Mouse (Mus musculus): ENCODE measurements around the gene Pdzrn4. TPM values are rescaled to one million over a fixed set of nuclear protein-coding genes. Genes with fewer than 3 reads are reported as not detected.

The Pdzrn4 gene
- polyA plus RNA-seq, 1 experiment from 2014 or later, result 1.3 TPM

- no peak for DNase-seq (ENCODE audit: low spot score)
- Histone ChIP-seq H3K4me3 (no peak overlapping the region), H3K27ac (replicated peaks) (no peak overlapping the region), H3K36me3 (replicated peaks) (no peaks in the 10 kb centered on the region), H3K9me3 (no peaks in the 10 kb centered on the region), H3K27me3 (replicated peaks; ENCODE audit: low read depth, poor library complexity, severe bottlenecking) (no peaks in the 10 kb centered on the region), H3K4me1 (peaks cover 21% of the 10 kb centered on the region)
- WGBS, result 43% methylated on average over 3 of the region's 3 CpGs
These were observed 20.4 kb downstream of the Pdzrn4 start for GRCm38 (mm10) chr15:92417120-92417519.

DNA sequence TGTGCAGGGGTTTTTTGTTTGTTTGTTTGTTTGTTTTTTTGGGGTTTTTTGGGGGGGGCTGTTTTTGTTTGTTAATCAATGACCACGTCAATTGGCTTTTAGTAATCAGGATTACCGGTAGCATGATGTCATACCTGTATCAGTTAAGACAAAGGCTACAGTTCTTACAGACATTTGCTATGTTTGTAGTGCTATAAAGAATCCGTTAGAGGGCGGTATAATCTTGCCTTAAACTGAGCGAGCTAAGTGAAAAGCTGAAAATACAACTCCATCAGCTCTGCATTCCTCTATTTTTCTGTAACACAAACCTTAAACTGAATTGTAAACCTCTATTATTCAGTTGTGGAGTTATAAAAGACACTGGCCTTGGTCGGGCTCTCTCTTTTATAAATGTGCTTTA lies 37.9 kb downstream of the Pdzrn4 start:
- no peaks in the 10 kb centered on the region for H3K9me3 ChIP-seq
- H3K27ac ChIP-seq (replicated peaks), result no peak overlapping the region
- no peaks in the 10 kb centered on the region for H3K36me3 ChIP-seq (replicated peaks)
- DNase-seq (ENCODE audit: low spot score), result no peak
- no peaks in the 10 kb centered on the region for H3K4me1 ChIP-seq
- WGBS, result 7% methylated on average over 6 of the region's 6 CpGs
- H3K27me3 ChIP-seq (replicated peaks; ENCODE audit: low read depth, poor library complexity, severe bottlenecking), result no peaks in the 10 kb centered on the region
- H3K4me3 ChIP-seq, result no peak overlapping the region

DNA sequence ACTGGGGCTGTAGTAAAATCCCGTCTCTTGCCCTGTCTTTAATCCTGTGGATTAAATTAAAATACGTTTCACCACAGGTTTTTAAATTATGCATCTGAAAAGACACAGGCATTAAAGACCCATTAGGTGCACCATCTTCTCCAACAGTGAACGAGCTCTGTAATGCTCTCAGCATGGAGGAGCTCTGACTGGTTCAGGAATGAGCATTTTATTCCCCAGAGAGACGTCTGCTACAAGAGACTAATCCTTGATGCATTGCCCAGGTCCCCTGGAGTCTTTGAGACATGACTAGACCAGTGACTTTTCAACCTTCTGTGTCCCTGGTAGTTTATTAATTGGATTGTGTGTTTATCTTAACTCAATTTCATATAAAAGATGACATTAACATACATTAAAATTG lies 38.6 kb downstream of the Pdzrn4 start:
- Histone ChIP-seq H3K36me3 (replicated peaks) (no peaks in the 10 kb centered on the region), H3K27ac (replicated peaks) (no peak overlapping the region), H3K9me3 (no peaks in the 10 kb centered on the region), H3K27me3 (replicated peaks; ENCODE audit: low read depth, poor library complexity, severe bottlenecking) (no peaks in the 10 kb centered on the region), H3K4me3 (no peak overlapping the region), H3K4me1 (no peaks in the 10 kb centered on the region)
- WGBS, result 44% methylated on average over 4 of the region's 4 CpGs
- DNase-seq (ENCODE audit: low spot score), result no peak

DNA sequence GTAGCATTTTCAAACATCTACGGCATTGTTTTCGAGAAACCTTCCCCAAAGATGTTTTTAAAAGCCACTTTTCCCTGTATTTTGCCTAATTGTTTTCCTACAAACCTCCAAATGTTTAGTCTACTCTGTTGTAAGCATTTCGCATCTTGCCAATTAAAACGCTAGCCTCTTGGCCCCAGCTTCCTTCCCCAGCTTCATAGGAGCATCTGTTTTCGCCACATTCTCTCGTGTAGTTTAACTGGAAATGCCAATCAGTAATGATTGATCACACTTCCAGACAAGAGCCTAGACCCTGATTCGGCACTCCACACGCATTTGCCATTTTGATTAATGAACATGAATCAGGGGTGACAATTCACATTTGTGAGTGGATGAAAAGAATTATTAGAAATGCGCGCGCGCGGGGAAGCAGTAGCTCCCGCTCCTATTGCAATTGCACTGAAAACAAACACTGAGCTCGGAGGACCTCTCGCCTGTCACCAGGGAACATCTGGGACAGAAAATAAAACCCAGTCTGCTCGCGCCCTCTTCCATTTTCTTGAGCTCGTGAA lies 45.0 kb downstream of the Pdzrn4 start:
- Histone ChIP-seq H3K4me3 (no peak overlapping the region), H3K36me3 (replicated peaks) (no peaks in the 10 kb centered on the region), H3K4me1 (no peaks in the 10 kb centered on the region), H3K9me3 (no peaks in the 10 kb centered on the region), H3K27ac (replicated peaks) (no peak overlapping the region), H3K27me3 (replicated peaks; ENCODE audit: low read depth, poor library complexity, severe bottlenecking) (no peaks in the 10 kb centered on the region)
- 80% methylated on average over 19 of the region's 19 CpGs for WGBS
- peak; percentile 10 for DNase-seq (ENCODE audit: low spot score)

GRCm38 (mm10) chr15:92447708-92448147 lies 51.0 kb downstream of the Pdzrn4 start:
- H3K36me3 ChIP-seq (replicated peaks), result no peaks in the 10 kb centered on the region
- DNase-seq (ENCODE audit: low spot score), result peak; percentile 34
- 51% methylated on average over 8 of the region's 8 CpGs for WGBS

DNA sequence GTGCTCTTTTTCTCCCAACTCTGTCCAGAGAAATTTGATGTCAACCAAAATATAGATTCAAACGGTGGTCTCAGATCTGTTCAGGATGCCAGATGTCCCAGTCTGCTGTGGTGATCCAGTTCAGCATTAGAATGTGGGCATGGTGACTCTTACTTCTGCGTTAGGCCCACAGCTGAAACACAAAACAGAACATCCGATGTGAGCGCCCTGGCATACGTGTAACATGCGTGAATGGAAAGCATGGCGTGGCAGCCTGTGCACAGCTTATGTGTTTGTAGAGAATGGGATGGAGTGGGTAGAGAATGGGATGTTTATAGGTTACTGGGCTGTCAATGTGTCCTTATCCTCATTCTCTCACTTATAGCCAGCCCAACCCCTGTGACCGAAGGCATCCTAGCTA lies 52.4 kb downstream of the Pdzrn4 start:
- Histone ChIP-seq H3K36me3 (replicated peaks) (no peaks in the 10 kb centered on the region), H3K27me3 (replicated peaks; ENCODE audit: low read depth, poor library complexity, severe bottlenecking) (no peaks in the 10 kb centered on the region), H3K27ac (replicated peaks) (no peak overlapping the region), H3K9me3 (no peaks in the 10 kb centered on the region), H3K4me1 (no peaks in the 10 kb centered on the region), H3K4me3 (no peak overlapping the region)
- no peak for DNase-seq (ENCODE audit: low spot score)
- 95% methylated on average over 8 of the region's 8 CpGs for WGBS

More at GRCm38 (mm10) chr15:92447708-92448147, 51.0 kb downstream of the Pdzrn4 start:
- Histone ChIP-seq H3K9me3 (no peaks in the 10 kb centered on the region), H3K27ac (replicated peaks) (no peak overlapping the region), H3K27me3 (replicated peaks; ENCODE audit: low read depth, poor library complexity, severe bottlenecking) (no peaks in the 10 kb centered on the region), H3K4me3 (no peak overlapping the region), H3K4me1 (no peaks in the 10 kb centered on the region)

DNA sequence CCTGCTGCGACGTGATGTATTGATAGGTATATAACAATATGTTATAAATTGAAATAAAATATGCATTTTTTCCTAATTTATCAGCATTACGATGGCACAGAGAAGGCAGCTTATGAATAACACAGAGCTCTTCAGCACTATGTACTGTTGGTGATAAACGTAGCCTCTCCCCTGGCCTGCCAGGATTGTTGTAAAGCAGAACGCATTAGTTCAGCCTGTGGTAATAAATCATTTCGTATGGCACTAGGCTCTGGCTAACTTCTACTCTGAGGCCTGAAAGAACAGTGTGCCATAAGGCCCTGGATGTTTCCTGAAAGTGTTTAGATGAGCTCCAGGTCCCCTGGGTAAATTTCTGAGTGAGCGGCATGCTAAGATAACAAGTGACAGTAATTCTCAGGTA lies 55.9 kb downstream of the Pdzrn4 start:
- Histone ChIP-seq H3K9me3 (no peaks in the 10 kb centered on the region), H3K27ac (replicated peaks) (no peak overlapping the region), H3K4me3 (no peak overlapping the region), H3K36me3 (replicated peaks) (no peaks in the 10 kb centered on the region), H3K27me3 (replicated peaks; ENCODE audit: low read depth, poor library complexity, severe bottlenecking) (no peaks in the 10 kb centered on the region), H3K4me1 (no peaks in the 10 kb centered on the region)
- DNase-seq (ENCODE audit: low spot score), result no peak
- 89% methylated on average over 7 of the region's 7 CpGs for WGBS

DNA sequence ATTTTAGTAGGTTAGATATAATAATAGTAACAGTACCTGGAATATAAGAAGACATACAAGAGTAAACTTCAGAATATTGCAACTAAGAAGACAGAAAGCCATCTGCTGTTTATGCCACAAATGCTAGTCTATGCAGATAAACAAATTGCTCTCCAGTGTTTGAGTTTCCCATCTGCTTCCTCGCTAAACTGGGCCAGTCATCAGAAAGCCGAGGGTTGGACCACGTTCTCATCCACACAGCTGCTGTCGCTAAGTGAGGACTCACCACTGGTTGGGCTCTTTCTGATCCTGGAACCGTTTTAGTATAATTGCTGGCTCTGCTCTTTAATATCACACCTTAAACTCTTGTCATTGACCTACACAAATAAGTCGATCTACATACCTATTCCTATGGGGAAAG lies 85.5 kb downstream of the Pdzrn4 start:
- no peak overlapping the region for H3K4me3 ChIP-seq
- DNase-seq (ENCODE audit: low spot score), result no peak
- no peak overlapping the region for H3K27ac ChIP-seq (replicated peaks)
- WGBS, result 87% methylated on average over 6 of the region's 6 CpGs
- no peaks in the 10 kb centered on the region for H3K4me1 ChIP-seq
- no peaks in the 10 kb centered on the region for H3K36me3 ChIP-seq (replicated peaks)
- H3K27me3 ChIP-seq (replicated peaks; ENCODE audit: low read depth, poor library complexity, severe bottlenecking), result no peaks in the 10 kb centered on the region
- H3K9me3 ChIP-seq, result no peaks in the 10 kb centered on the region

DNA sequence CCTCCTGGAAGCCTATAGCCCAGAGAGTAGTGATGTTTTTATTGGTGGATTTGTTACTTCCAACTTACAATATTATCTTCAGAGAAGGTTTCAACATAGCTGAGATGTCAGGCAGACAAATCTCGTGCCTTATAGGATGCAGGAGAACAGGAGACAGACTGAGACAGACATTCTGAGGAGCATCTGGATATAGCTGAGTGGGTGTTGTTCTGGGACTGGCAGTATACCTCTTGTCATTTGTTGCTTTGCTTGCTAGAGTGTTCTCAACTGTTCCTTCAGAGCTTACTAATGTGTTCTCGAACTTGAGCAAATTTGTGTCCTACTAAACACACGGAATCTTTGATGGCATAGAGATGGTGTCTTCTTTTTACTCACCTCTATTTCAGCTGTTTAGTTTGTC lies 94.7 kb downstream of the Pdzrn4 start:
- Histone ChIP-seq H3K4me1 (no peaks in the 10 kb centered on the region), H3K4me3 (no peak overlapping the region), H3K36me3 (replicated peaks) (no peaks in the 10 kb centered on the region), H3K27me3 (replicated peaks; ENCODE audit: low read depth, poor library complexity, severe bottlenecking) (no peaks in the 10 kb centered on the region), H3K9me3 (no peaks in the 10 kb centered on the region), H3K27ac (replicated peaks) (no peak overlapping the region)
- DNase-seq (ENCODE audit: low spot score), result no peak
- 84% methylated on average over 3 of the region's 3 CpGs for WGBS

DNA sequence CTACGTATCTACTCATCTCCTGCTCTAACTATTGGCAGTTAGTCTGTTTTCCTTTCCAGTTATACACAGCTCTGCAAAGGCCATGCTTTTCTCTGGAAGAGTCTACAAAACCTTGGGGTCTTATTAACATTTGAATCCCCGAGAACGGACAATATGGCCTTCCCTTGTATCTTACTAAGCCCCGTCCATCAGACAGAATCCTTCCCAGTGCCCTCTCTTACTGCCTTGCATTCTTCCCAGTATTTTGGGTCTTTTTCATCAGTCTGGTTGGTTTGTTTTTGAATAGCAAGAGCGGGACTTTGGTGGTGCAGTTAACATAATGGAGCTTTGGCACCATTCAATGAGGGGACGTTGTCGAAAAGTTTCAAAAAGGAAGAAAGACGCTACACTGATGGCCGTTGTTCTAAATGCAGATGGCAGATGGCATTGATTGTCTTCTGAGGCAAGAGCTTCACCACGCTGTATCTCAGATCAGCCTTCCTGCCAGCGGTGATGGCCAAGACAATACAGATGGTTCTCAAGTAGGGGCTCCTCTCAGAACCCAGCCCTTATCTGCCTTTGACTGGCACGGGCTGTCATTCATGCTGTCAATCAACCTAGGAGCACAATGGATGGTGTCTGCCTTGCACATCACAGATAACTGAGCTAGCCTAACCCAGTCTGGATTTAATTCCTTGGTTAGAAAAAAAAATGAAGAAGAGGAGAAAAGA lies 98.9 kb downstream of the Pdzrn4 start:
- WGBS, result 82% methylated on average over 12 of the region's 12 CpGs
- no peak for DNase-seq (ENCODE audit: low spot score)

GRCm38 (mm10) chr15:92500276-92500838 lies 103.7 kb downstream of the Pdzrn4 start:
- no peak overlapping the region for H3K27ac ChIP-seq (replicated peaks)
- no peaks in the 10 kb centered on the region for H3K9me3 ChIP-seq
- H3K4me1 ChIP-seq, result no peaks in the 10 kb centered on the region
- DNase-seq (ENCODE audit: low spot score), result no peak
- no peaks in the 10 kb centered on the region for H3K27me3 ChIP-seq (replicated peaks; ENCODE audit: low read depth, poor library complexity, severe bottlenecking)
- no peaks in the 10 kb centered on the region for H3K36me3 ChIP-seq (replicated peaks)
- WGBS, result 67% methylated on average over 9 of the region's 9 CpGs
- no peak overlapping the region for H3K4me3 ChIP-seq

More for the DNA sequence above, 98.9 kb downstream of the Pdzrn4 start:
- Histone ChIP-seq H3K36me3 (replicated peaks) (no peaks in the 10 kb centered on the region), H3K27me3 (replicated peaks; ENCODE audit: low read depth, poor library complexity, severe bottlenecking) (no peaks in the 10 kb centered on the region), H3K27ac (replicated peaks) (no peak overlapping the region), H3K4me1 (no peaks in the 10 kb centered on the region), H3K9me3 (no peaks in the 10 kb centered on the region), H3K4me3 (no peak overlapping the region)

- Histone ChIP-seq H3K9me3 (no peaks in the 10 kb centered on the region), H3K4me1 (no peaks in the 10 kb centered on the region), H3K4me3 (no peak overlapping the region), H3K27me3 (replicated peaks; ENCODE audit: low read depth, poor library complexity, severe bottlenecking) (no peaks in the 10 kb centered on the region), H3K27ac (replicated peaks) (no peak overlapping the region), H3K36me3 (replicated peaks) (no peaks in the 10 kb centered on the region)
- 95% methylated on average over 1 of the region's 1 CpGs for WGBS
- no peak for DNase-seq (ENCODE audit: low spot score)
These were observed 106.1 kb downstream of the Pdzrn4 start for GRCm38 (mm10) chr15:92502797-92503196.

DNA sequence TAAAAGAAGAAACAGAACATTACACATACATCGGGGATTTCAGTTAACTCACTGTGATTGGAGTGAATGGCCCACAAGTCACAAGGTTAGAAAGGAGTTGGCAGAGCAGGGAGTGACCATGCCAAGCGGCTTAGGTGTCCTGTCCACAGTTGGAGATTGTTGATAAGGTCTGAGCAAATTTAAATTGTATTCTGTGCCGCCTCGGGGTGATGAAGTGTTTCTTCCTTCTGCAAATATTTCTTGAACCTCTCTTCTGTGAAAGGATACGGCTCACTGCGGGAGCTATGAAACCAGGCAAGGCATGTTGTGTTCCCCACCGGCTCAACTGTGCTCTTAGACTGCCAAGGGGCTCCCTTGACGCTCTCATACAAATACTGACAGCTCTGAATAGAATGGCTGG lies 112.7 kb downstream of the Pdzrn4 start:
- H3K4me1 ChIP-seq, result no peaks in the 10 kb centered on the region

More for the DNA sequence above, 112.7 kb downstream of the Pdzrn4 start:
- no peak overlapping the region for H3K27ac ChIP-seq (replicated peaks)
- DNase-seq (ENCODE audit: low spot score), result no peak
- 87% methylated on average over 8 of the region's 8 CpGs for WGBS
- no peaks in the 10 kb centered on the region for H3K27me3 ChIP-seq (replicated peaks; ENCODE audit: low read depth, poor library complexity, severe bottlenecking)
- H3K4me3 ChIP-seq, result no peak overlapping the region
- no peaks in the 10 kb centered on the region for H3K36me3 ChIP-seq (replicated peaks)
- no peaks in the 10 kb centered on the region for H3K9me3 ChIP-seq
